Mouse (Mus musculus) stomach, embryonic 14.5 days (tissue): ENCODE data around the gene Gpr37l1. TPM values are rescaled to one million over a fixed set of nuclear protein-coding genes. Genes with fewer than 3 reads are reported as not detected.

Experiments
- ATAC-seq: fragments of 200-750 bp; cut with Nextera tagmentation; 2 replicates; pipeline ENCODE4 v1.8.0; 2017; ENCODE audit warnings: low read depth, moderate TSS enrichment; ENCODE audit not compliant: insufficient number of reproducible peaks, insufficient read depth, low FRiP score
- H3K27ac ChIP-seq: fragments of 300-500 bp; sonication (generic); 2 replicates; pipeline ENCODE4 v1.5.1; 2014; ENCODE audit warnings: mild to moderate bottlenecking, low read length, moderate library complexity, mixed read lengths
- H3K27me3 ChIP-seq: fragments of 300-500 bp; sonication (generic); 2 replicates; pipeline ENCODE4 v1.6.1; 2014; ENCODE audit warnings: low read length, control low read depth, mixed read lengths; ENCODE audit not compliant: control insufficient read depth, insufficient read depth
- H3K36me3 ChIP-seq: fragments of 300-500 bp; sonication (generic); 2 replicates; pipeline ENCODE4 v1.6.1; 2014; ENCODE audit warnings: mild to moderate bottlenecking, control low read depth, low read length, moderate library complexity, mixed read lengths; ENCODE audit not compliant: control insufficient read depth, insufficient read depth
- H3K4me1 ChIP-seq: fragments of 300-500 bp; sonication (generic); 2 replicates; pipeline ENCODE4 v1.6.1; 2014; ENCODE audit warnings: low read length, control low read depth, mixed read lengths; ENCODE audit not compliant: control insufficient read depth, insufficient read depth
- H3K4me2 ChIP-seq: fragments of 300-500 bp; sonication (generic); replicated peaks from 2 replicates; pipeline ENCODE4 v1.6.1; 2014; ENCODE audit warnings: low read depth, low read length, control low read depth
- H3K4me3 ChIP-seq: fragments of 300-500 bp; sonication (generic); 2 replicates; pipeline ENCODE4 v1.5.1; 2014; ENCODE audit warnings: low read depth, low read length, control low read depth
- H3K9ac ChIP-seq: fragments of 300-500 bp; sonication (generic); replicated peaks from 2 replicates; pipeline ENCODE4 v1.6.1; 2014; ENCODE audit warnings: low read depth, mild to moderate bottlenecking, control low read depth, low read length, moderate library complexity, mixed read lengths
- H3K9me3 ChIP-seq: fragments of 300-500 bp; sonication (generic); 2 replicates; pipeline ENCODE4 v1.6.1; 2016; ENCODE audit warnings: low read depth, low read length, control low read depth; ENCODE audit not compliant: control insufficient read depth
- WGBS: fragments of 180-500 bp; shearing (Covaris S2); extraction: QIAGEN DNeasy Blood & Tissue Kit; methylation state at CpG from one replicate; pipeline ENCODE4 v1.1.7; 2014; 5-methylcytosine and 5-hydroxymethylcytosine counted together
- polyA plus RNA-seq: library from polyadenylated mRNA; unstranded; fragments of >200 nt; fragmentation: Nextera tagmentation; extraction: Ambion mirVana; gene quantifications from 2 replicates; pipeline ENCODE4 v1.2.1, GENCODE M21; 2014

Gene Gpr37l1
- polyA plus RNA-seq, 1 experiment from 2014 or later, result 0.69 TPM

- no peak for ATAC-seq
- Histone ChIP-seq H3K4me2 (no peak overlapping the region), H3K9me3 (no peaks in the 10 kb centered on the region), H3K36me3 (peaks cover 4% of the 10 kb centered on the region; the same call in 1 of the 2 replicates), H3K9ac (no peak overlapping the region), H3K27me3 (no peaks in the 10 kb centered on the region), H3K27ac (no peak overlapping the region), H3K4me1 (peaks cover 23% of the 10 kb centered on the region), H3K4me3 (no peak overlapping the region)
- WGBS, result 65% methylated on average over 5 of the region's 5 CpGs
Measured at GRCm38 (mm10) chr1:135148996-135149395, 18.5 kb downstream of the Gpr37l1 start.

GRCm38 (mm10) chr1:135148476-135148875, 19.0 kb downstream of the Gpr37l1 start:
- H3K4me1 ChIP-seq, result peaks cover 21% of the 10 kb centered on the region
- H3K4me3 ChIP-seq, result peak overlapping the region; percentile 92
- H3K9me3 ChIP-seq, result no peaks in the 10 kb centered on the region
- peak overlapping the region; percentile 57 for H3K4me2 ChIP-seq
- H3K36me3 ChIP-seq, result peaks cover 4% of the 10 kb centered on the region; the same call in 1 of the 2 replicates
- H3K9ac ChIP-seq, result no peak overlapping the region
- no peak for ATAC-seq
- WGBS, result 69% methylated on average over 4 of the region's 4 CpGs
- no peaks in the 10 kb centered on the region for H3K27me3 ChIP-seq
- no peak overlapping the region; the same call in 1 of the 2 replicates for H3K27ac ChIP-seq

- H3K27me3 ChIP-seq, result no peaks in the 10 kb centered on the region
- H3K4me1 ChIP-seq, result peaks cover 21% of the 10 kb centered on the region
- peak overlapping the region; percentile 57 for H3K4me2 ChIP-seq
- no peak for ATAC-seq
- peak overlapping the region; percentile 92 for H3K4me3 ChIP-seq
- no peaks in the 10 kb centered on the region for H3K9me3 ChIP-seq
- H3K27ac ChIP-seq, result no peak overlapping the region; the same call in 1 of the 2 replicates
- H3K36me3 ChIP-seq, result peaks cover 3% of the 10 kb centered on the region; the same call in 1 of the 2 replicates
- peak overlapping the region; percentile 95; the same call in 1 of the 2 replicates for H3K9ac ChIP-seq
- WGBS, result 2% methylated on average over 7 of the region's 7 CpGs
Measured at GRCm38 (mm10) chr1:135147702-135148058, 19.8 kb downstream of the Gpr37l1 start.

GRCm38 (mm10) chr1:135146946-135147701, 20.4 kb downstream of the Gpr37l1 start:
- Histone ChIP-seq H3K9ac (peak overlapping the region; percentile 95), H3K27me3 (no peaks in the 10 kb centered on the region), H3K9me3 (no peaks in the 10 kb centered on the region), H3K4me1 (peaks cover 21% of the 10 kb centered on the region), H3K36me3 (no peaks in the 10 kb centered on the region; the same call in 1 of the 2 replicates), H3K27ac (peak overlapping the region; percentile 82; the same call in 1 of the 2 replicates), H3K4me2 (peak overlapping the region; percentile 57), H3K4me3 (peak overlapping the region; percentile 92)
- ATAC-seq, result peak; percentile 78
- WGBS, result 0% methylated on average over 69 of the region's 69 CpGs

GRCm38 (mm10) chr1:135146077-135146945, 21.2 kb downstream of the Gpr37l1 start, which contains the start of gene Arl8a:
Gene Arl8a (plus strand): TSS chr1:135146824.
- under 1% methylated on average over 75 of the region's 78 CpGs for WGBS
- peak; percentile 82 for ATAC-seq
- Histone ChIP-seq H3K4me3 (peak within 1 kb of the TSS; percentile 92), H3K4me1 (peaks cover 19% of the 10 kb centered on the region), H3K27ac (peak within 1 kb of the TSS; percentile 82; the same call in 1 of the 2 replicates), H3K9me3 (no peaks in the 10 kb centered on the region), H3K4me2 (peak within 1 kb of the TSS; percentile 57), H3K27me3 (no peaks in the 10 kb centered on the region), H3K36me3 (no peaks in the 10 kb centered on the region), H3K9ac (peak within 1 kb of the TSS; percentile 95)

- Histone ChIP-seq H3K36me3 (no peaks in the 10 kb centered on the region), H3K27me3 (no peaks in the 10 kb centered on the region), H3K4me2 (no peak overlapping the region), H3K9me3 (no peaks in the 10 kb centered on the region), H3K27ac (no peak overlapping the region), H3K4me3 (no peak overlapping the region), H3K9ac (no peak overlapping the region), H3K4me1 (peaks cover 14% of the 10 kb centered on the region)
- whole genome bisulfite sequencing, result 90% methylated on average over 2 of the region's 2 CpGs
- ATAC-seq, result no peak
Measured at GRCm38 (mm10) chr1:135143940-135144339, 23.5 kb downstream of the Gpr37l1 start.

- 59% methylated on average over 2 of the region's 2 CpGs for WGBS
- H3K4me3 ChIP-seq, result no peak overlapping the region
- no peak overlapping the region for H3K9ac ChIP-seq
- ATAC-seq, result no peak
- H3K4me2 ChIP-seq, result no peak overlapping the region
- no peaks in the 10 kb centered on the region for H3K4me1 ChIP-seq
- H3K9me3 ChIP-seq, result no peaks in the 10 kb centered on the region
- no peaks in the 10 kb centered on the region for H3K36me3 ChIP-seq
- no peak overlapping the region for H3K27ac ChIP-seq
- H3K27me3 ChIP-seq, result no peaks in the 10 kb centered on the region
Measured at GRCm38 (mm10) chr1:135142452-135142851, 25.0 kb downstream of the Gpr37l1 start.

GRCm38 (mm10) chr1:135139906-135140305, 27.6 kb downstream of the Gpr37l1 start:
- no peak for ATAC-seq
- no peak overlapping the region for H3K4me3 ChIP-seq
- WGBS, result 65% methylated on average over 2 of the region's 2 CpGs
- H3K27me3 ChIP-seq, result no peaks in the 10 kb centered on the region
- no peak overlapping the region for H3K9ac ChIP-seq
- H3K4me1 ChIP-seq, result no peaks in the 10 kb centered on the region
- no peaks in the 10 kb centered on the region for H3K9me3 ChIP-seq
- no peaks in the 10 kb centered on the region for H3K36me3 ChIP-seq
- H3K27ac ChIP-seq, result no peak overlapping the region
- no peak overlapping the region for H3K4me2 ChIP-seq
